Mouse (Mus musculus) heart, adult 2 months (tissue): Measurements from ENCODE around the gene Hcn2.

Experiments used
- CTCF ChIP-seq: fragments of 200-600 bp; IDR thresholded peaks from 2 replicates; pipeline ENCODE4 v1.8.1; 2022; ENCODE audit warnings: antibody characterized with exemption, mild to moderate bottlenecking, moderate library complexity
- EP300 ChIP-seq: fragments of 200-500 bp; IDR thresholded peaks from 2 replicates; pipeline ENCODE4 v1.6.1; 2011; ENCODE audit warnings: low read depth, low read length, control low read depth; ENCODE audit not compliant: insufficient read depth
- POLR2A ChIP-seq: fragments of 200-500 bp; IDR thresholded peaks from 2 replicates; pipeline ENCODE4 v1.6.1; 2011; ENCODE audit warnings: mild to moderate bottlenecking, low read depth, low read length, control low read depth; ENCODE audit not compliant: insufficient read depth

- TF ChIP-seq POLR2A (no peak), CTCF (no peak), EP300 (no peak)
Observed at GRCm38 (mm10) chr10:79743650-79744365, 27.4 kb downstream of the Hcn2 start.
